Mouse (Mus musculus): ENCODE measurements around the gene Cd3d.

The Cd3d gene

GRCm38 (mm10) chr9:44993268-44993667 is 11.7 kb downstream of the Cd3d start:
- in situ Hi-C loops (cut with MboI): no loop called here

GRCm38 (mm10) chr9:44994962-44995361 is 13.4 kb downstream of the Cd3d start:
- in situ Hi-C loops (cut with MboI): no loop called here

- in situ Hi-C loops (cut with MboI): no loop called here
These were observed 15.0 kb downstream of the Cd3d start for GRCm38 (mm10) chr9:44996590-44996989.

GRCm38 (mm10) chr9:44998138-44998537 is 16.6 kb downstream of the Cd3d start:
- in situ Hi-C loops (cut with MboI): no loop called here

GRCm38 (mm10) chr9:44999171-44999570 is 17.6 kb downstream of the Cd3d start:
- in situ Hi-C loops (cut with MboI): no loop called here

- in situ Hi-C loops (cut with MboI): no loop called here
These were observed 18.2 kb downstream of the Cd3d start for GRCm38 (mm10) chr9:44999776-45000175.

- in situ Hi-C loops (cut with MboI): no loop called here
These were observed 18.7 kb downstream of the Cd3d start for GRCm38 (mm10) chr9:45000249-45000648.

GRCm38 (mm10) chr9:45007404-45007803 is 25.8 kb downstream of the Cd3d start:
- in situ Hi-C loops (cut with MboI): no loop called here

- in situ Hi-C loops (cut with MboI): no loop called here
These were observed 26.8 kb downstream of the Cd3d start for GRCm38 (mm10) chr9:45008342-45008741.

GRCm38 (mm10) chr9:45009180-45010078 is 27.8 kb downstream of the Cd3d start, which contains the start of gene Cd3e:
Gene Cd3e (minus strand): TSS chr9:45009627.
- in situ Hi-C loops (cut with MboI): no loop called here

GRCm38 (mm10) chr9:45010461-45010860 is 28.9 kb downstream of the Cd3d start:
- in situ Hi-C loops (cut with MboI): no loop called here

- in situ Hi-C loops (cut with MboI): no loop called here
These were observed 29.7 kb downstream of the Cd3d start for GRCm38 (mm10) chr9:45011291-45011690.

GRCm38 (mm10) chr9:45014879-45015278 is 33.3 kb downstream of the Cd3d start:
- in situ Hi-C loops (cut with MboI): no loop called here

GRCm38 (mm10) chr9:45015841-45016240 is 34.3 kb downstream of the Cd3d start:
- in situ Hi-C loops (cut with MboI): no loop called here

- in situ Hi-C loops (cut with MboI): no loop called here
These were observed 36.4 kb downstream of the Cd3d start for GRCm38 (mm10) chr9:45018031-45018430.

GRCm38 (mm10) chr9:45022800-45023199 is 41.2 kb downstream of the Cd3d start:
- in situ Hi-C loops (cut with MboI): loop anchor here (10.0 kb wide), 1 partner anchor 122 kb away; no protein-coding TSS in a partner anchor

GRCm38 (mm10) chr9:45023638-45024037 is 42.1 kb downstream of the Cd3d start:
- in situ Hi-C loops (cut with MboI): loop anchor here (10.0 kb wide), 1 partner anchor 121 kb away; no protein-coding TSS in a partner anchor

GRCm38 (mm10) chr9:45024187-45024586 is 42.6 kb downstream of the Cd3d start:
- in situ Hi-C loops (cut with MboI): loop anchor here (10.0 kb wide), 1 partner anchor 121 kb away; no protein-coding TSS in a partner anchor

GRCm38 (mm10) chr9:45027376-45027775 is 45.8 kb downstream of the Cd3d start:
- in situ Hi-C loops (cut with MboI): loop anchor here (10.0 kb wide), 1 partner anchor 117 kb away; no protein-coding TSS in a partner anchor

GRCm38 (mm10) chr9:45030341-45030740 is 48.8 kb downstream of the Cd3d start:
- in situ Hi-C loops (cut with MboI): no loop called here

- in situ Hi-C loops (cut with MboI): no loop called here
These were observed 50.7 kb downstream of the Cd3d start for GRCm38 (mm10) chr9:45032261-45032660.

GRCm38 (mm10) chr9:45034526-45034925 is 52.9 kb downstream of the Cd3d start:
- in situ Hi-C loops (cut with MboI): no loop called here

Measured in mature B cell (primary cell).